Mouse (Mus musculus): Measurements from ENCODE around the gene Dnaaf3. TPM values are rescaled to one million over a fixed set of nuclear protein-coding genes. Genes with fewer than 3 reads are reported as not detected.

The Dnaaf3 gene
- total RNA-seq, 2 experiments from 2014 or later: not detected

DNA sequence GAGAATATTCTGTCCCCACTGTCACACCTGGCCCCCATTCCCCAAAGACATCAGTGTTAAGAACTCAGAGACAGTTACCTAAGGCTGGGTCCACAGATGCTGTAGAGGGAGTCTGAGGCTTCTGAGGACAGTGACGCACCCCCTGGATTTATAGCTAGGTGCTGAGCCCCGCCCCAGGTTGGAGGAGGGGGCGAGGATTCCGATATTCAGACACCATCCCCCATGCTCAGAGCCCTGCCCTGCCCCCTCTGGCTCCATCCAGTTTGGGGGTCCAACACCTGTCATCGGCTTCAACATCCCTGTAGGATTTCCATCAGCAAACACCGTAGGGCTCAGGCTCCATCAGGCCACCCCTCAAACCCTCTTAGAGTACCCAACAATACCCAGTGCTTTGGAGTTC lies 16.4 kb downstream of the Dnaaf3 start:
- no peak for DNase-seq

GRCm38 (mm10) chr7:4513829-4514712 lies 18.2 kb downstream of the Dnaaf3 start:
- H3K27ac ChIP-seq: peak overlapping the region; percentile 41; the same call in 1 of the 2 replicates
- peak overlapping the region; percentile 17 for H3K4me3 ChIP-seq
- intact Hi-C loops (cut with DNase I): no loop called here
- DNase-seq: no peak
- TF ChIP-seq CTCF (IDR thresholded peaks at IDR 0.05): no peak

More for the DNA sequence above, 16.4 kb downstream of the Dnaaf3 start:
- no peak for TF ChIP-seq CTCF (IDR thresholded peaks at IDR 0.05)
- Histone ChIP-seq H3K27ac (peak overlapping the region; percentile 24; the same call in 1 of the 2 replicates), H3K4me3 (no peak overlapping the region)
- intact Hi-C loops (cut with DNase I): no loop called here

GRCm38 (mm10) chr7:4513236-4513635 lies 19.0 kb downstream of the Dnaaf3 start:
- DNase-seq: peak; percentile 61
- Histone ChIP-seq H3K27ac (peak overlapping the region; percentile 41; the same call in 1 of the 2 replicates), H3K4me3 (peak overlapping the region; percentile 17)
- intact Hi-C loops (cut with DNase I): no loop called here
- TF ChIP-seq CTCF (IDR thresholded peaks at IDR 0.05): peak; percentile 93; the same call in 1 of the 2 replicates

DNA sequence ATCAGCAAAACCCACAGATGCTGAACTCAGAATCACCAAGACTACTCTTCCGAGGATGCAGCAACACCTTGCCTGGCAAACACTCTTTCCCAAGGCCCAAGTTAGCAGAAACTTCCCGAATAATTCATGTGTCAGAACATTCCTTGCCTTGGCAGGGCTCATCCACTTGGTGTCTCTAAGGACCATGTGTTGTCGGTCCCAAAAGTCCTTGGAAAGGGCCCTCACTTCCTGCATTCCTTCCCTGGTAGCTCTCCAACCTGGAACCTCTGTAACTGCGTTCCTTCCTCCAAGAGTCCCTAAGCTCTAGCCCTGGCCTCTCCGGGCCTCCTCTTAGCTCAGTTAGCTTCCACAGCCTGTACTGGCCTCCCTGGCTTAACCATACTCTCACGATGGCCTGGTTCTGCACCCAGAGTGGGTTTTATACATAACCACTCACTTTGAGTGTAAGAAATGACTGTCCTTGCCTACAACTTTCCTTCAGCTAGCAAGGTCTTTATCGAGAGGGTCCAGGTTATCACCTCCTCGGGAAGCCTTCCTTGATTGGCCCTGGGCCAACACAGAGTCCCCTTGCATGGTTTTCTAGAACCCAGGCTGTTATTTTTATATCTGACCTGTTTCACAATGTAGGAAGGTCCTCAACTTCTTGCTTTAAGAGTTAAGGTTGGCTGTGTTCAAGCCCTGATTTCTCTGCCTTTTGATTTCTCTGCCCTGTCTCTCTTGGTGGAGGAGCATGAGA lies 20.6 kb downstream of the Dnaaf3 start:
- TF ChIP-seq CTCF (IDR thresholded peaks at IDR 0.05): no peak
- no peak for DNase-seq
- Histone ChIP-seq H3K4me3 (no peak overlapping the region), H3K27ac (peak overlapping the region; percentile 50)
- intact Hi-C loops (cut with DNase I): no loop called here

GRCm38 (mm10) chr7:4509863-4510608 lies 22.2 kb downstream of the Dnaaf3 start:
- peak; percentile 81 for DNase-seq
- peak; percentile 93 for TF ChIP-seq CTCF (IDR thresholded peaks at IDR 0.05)
- Histone ChIP-seq H3K27ac (peak overlapping the region; percentile 31; the same call in 1 of the 2 replicates), H3K4me3 (0 out of 2 replicates have a peak overlapping the region, but pooled peaks have one; percentile 23)
- intact Hi-C loops (cut with DNase I): loop anchor here (10.0 kb wide), 1 partner anchor 1775 kb away; the partner anchor contains the start of gene Zfp667

DNA sequence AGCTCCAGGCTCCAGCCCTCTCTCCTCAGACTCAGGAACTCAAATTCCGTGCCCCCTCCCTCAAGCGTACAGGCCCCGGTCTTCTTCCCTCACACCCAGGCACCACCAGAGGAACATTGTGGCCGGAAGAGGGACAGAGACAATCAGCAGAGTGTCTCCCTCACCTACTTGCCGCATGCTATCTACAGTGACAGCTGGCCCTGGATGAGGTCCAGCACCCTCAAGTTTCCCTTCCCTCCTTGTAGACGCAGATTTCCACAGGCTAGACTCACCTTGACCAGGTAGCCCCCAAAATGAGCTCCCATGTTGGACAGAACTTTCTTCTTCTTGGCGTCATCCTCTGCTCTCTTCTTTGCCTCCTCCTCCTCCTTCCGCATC lies 23.5 kb downstream of the Dnaaf3 start:
- no peak for TF ChIP-seq CTCF (IDR thresholded peaks at IDR 0.05)
- Histone ChIP-seq H3K4me3 (no peak overlapping the region), H3K27ac (no peak overlapping the region)
- intact Hi-C loops (cut with DNase I): loop anchor here (10.0 kb wide), 1 partner anchor 1776 kb away; the partner anchor contains the start of gene Zfp667
- no peak for DNase-seq

GRCm38 (mm10) chr7:4508062-4508738 lies 24.1 kb downstream of the Dnaaf3 start:
- peak; percentile 46 for TF ChIP-seq CTCF (IDR thresholded peaks at IDR 0.05)
- Histone ChIP-seq H3K27ac (no peak overlapping the region), H3K4me3 (no peak overlapping the region)
- no peak for DNase-seq
- intact Hi-C loops (cut with DNase I): loop anchor here (10.0 kb wide), 1 partner anchor 1777 kb away; the partner anchor contains the start of gene Zfp667

GRCm38 (mm10) chr7:4507220-4507619 lies 25.0 kb downstream of the Dnaaf3 start:
- intact Hi-C loops (cut with DNase I): loop anchor here (10.0 kb wide), 1 partner anchor 1778 kb away; the partner anchor contains the start of gene Zfp667
- TF ChIP-seq CTCF (IDR thresholded peaks at IDR 0.05): no peak
- DNase-seq: no peak
- Histone ChIP-seq H3K4me3 (no peak overlapping the region), H3K27ac (no peak overlapping the region)

DNA sequence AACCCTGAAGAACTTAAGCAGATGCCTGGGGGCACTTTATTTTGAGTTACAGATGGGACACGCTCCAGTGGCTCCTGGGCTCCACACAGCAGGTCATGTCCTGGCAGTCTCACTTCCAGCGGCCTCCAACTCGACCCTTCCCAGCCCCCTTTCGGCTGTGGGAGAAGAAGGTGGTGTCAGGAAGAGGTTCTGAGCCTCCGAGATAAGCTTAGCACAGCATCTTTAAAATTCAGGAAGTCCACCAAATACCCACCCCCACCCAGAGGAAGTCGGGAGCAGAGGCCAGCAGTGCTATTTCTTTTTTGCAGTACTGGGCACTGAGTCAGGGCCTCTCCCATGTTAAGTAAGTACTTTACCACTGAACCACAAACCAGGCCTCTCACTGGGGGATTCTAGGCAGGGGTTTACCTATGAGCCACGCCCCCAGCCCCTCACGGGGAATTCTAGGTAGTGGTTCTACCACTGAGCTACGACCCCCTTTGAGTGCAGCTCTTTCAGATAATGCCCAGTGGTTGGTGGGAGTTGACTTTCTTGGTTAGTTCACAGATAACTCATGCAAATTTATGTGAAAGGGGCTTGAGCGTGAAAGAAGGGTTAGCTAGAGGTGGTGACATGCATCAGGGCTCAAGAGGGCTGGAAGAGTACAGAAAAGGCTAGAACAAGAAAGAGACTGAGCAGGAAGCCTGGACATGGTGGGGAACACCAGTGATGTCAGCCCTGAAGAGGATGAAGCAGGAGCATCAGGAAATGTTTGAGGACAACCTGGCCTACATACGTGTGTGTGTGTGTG lies 27.4 kb downstream of the Dnaaf3 start:
- peak overlapping the region; percentile 58 for H3K27ac ChIP-seq
- DNase-seq: no peak
- no peak for TF ChIP-seq CTCF (IDR thresholded peaks at IDR 0.05)
- H3K4me3 ChIP-seq: no peak overlapping the region
- intact Hi-C loops (cut with DNase I): loop anchor here (10.0 kb wide), 1 partner anchor 1780 kb away; the partner anchor contains the start of gene Zfp667

DNA sequence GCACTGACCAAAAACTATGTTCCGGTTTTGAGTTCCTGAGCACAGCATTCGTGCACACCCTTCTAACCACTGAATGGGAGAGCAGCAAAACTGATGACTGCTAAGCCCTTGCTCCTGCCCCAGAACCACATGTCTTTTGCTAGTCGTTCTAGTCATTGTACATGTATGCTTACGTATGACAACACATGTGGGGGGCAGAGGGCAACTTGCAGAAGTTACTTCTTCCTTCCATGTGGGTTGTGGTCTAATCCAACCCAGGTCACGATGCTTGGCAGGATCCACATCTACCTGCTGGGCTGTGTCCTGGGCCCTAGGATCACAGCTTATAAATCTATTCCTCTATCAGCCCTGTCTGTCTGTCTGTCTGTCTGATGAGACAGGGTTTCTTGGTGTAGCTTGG lies 28.4 kb downstream of the Dnaaf3 start:
- intact Hi-C loops (cut with DNase I): loop anchor here (10.0 kb wide), 1 partner anchor 1781 kb away; the partner anchor contains the start of gene Zfp667
- TF ChIP-seq CTCF (IDR thresholded peaks at IDR 0.05): no peak
- peak overlapping the region; percentile 54; the same call in 1 of the 2 replicates for H3K27ac ChIP-seq
- no peak for DNase-seq
- H3K4me3 ChIP-seq: no peak overlapping the region

Measured in gastrocnemius, adult 2 months (tissue).